Mouse (Mus musculus) C2C12 (cell line): ENCODE measurements at regions not wholly inside any gene's neighbourhood (a gene's known extent, or its start where the extent isn't known, plus 50 kb on each side); places are given as distances from the start of the nearest gene placed in this dataset.

Source experiments
- CTCF ChIP-seq: IDR thresholded peaks from one replicate; pipeline ENCODE4 v1.5.1; 2011; ENCODE audit not compliant: control insufficient read depth, insufficient read depth, insufficient read length
- MYOG ChIP-seq: IDR thresholded peaks from one replicate; pipeline ENCODE4 v1.6.1; 2011; ENCODE audit not compliant: control insufficient read depth, insufficient read length; ENCODE audit errors: extremely low read depth

DNA sequence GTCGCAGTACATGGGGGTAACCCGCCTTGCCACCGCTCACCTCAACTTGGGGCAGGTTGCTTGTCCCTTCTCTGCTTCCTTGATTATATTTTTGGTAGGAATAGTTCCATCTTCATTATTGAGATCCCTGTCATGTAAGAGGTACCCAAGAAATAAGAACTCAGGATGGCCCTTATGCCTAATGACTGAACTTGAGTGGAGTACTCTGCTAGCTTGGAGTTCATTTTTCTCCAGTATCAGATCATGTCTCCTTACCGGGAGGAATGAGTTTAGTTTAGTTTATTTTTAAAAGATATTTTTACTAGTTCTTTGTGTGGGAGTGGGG lies 79.8 kb upstream of the Cpm start:
- TF ChIP-seq MYOG = no peak
- TF ChIP-seq CTCF = no peak
